Mouse (Mus musculus): Measurements from ENCODE around the gene Foxc2. TPM values are rescaled to one million over a fixed set of nuclear protein-coding genes. Genes with fewer than 3 reads are reported as not detected.
A peak's percentile ranks its signal among the peaks of the same experiment; 100 is the strongest.

The Foxc2 gene
- polyA plus RNA-seq, 1 experiment from 2014 or later, result 0.48 TPM

GRCm38 (mm10) chr8:121080361-121081090 is 35.4 kb upstream of the Foxc2 start:
- Histone ChIP-seq H3K36me3 (ENCODE audit: control insufficient read depth, insufficient read depth) (no peaks in the 10 kb centered on the region), H3K9ac (ENCODE audit: low read depth, low read length) (peak overlapping the region; percentile 75), H3K27ac (ENCODE audit: low read depth, low read length) (peak overlapping the region; percentile 87), H3K9me3 (ENCODE audit: control insufficient read depth) (no peaks in the 10 kb centered on the region), H3K4me2 (replicated peaks; ENCODE audit: low read depth) (peak overlapping the region; percentile 84), H3K4me1 (replicated peaks; ENCODE audit: control insufficient read depth, insufficient read depth, low read length) (no peaks in the 10 kb centered on the region), H3K4me3 (ENCODE audit: low read depth, low read length) (peak overlapping the region; percentile 65), H3K27me3 (replicated peaks; ENCODE audit: control insufficient read depth, insufficient read depth, low read length) (peaks cover 94% of the 10 kb centered on the region)
- under 1% methylated on average over 49 of the region's 49 CpGs for WGBS
- no peak for ATAC-seq
- TF ChIP-seq CTCF (IDR thresholded peaks at IDR 0.05; ENCODE audit: low read depth), result no peak

- 7% methylated on average over 7 of the region's 7 CpGs for WGBS
- TF ChIP-seq CTCF (IDR thresholded peaks at IDR 0.05; ENCODE audit: low read depth), result no peak
- ATAC-seq, result no peak
Observed at GRCm38 (mm10) chr8:121081398-121081797, 34.6 kb upstream of the Foxc2 start.

GRCm38 (mm10) chr8:121082218-121083092 is 33.5 kb upstream of the Foxc2 start:
- no peak for ATAC-seq
- Histone ChIP-seq H3K4me2 (replicated peaks; ENCODE audit: low read depth) (peak overlapping the region; percentile 84), H3K27ac (ENCODE audit: low read depth, low read length) (peak overlapping the region; percentile 87), H3K4me3 (ENCODE audit: low read depth, low read length) (peak overlapping the region; percentile 65), H3K9ac (ENCODE audit: low read depth, low read length) (peak overlapping the region; percentile 75), H3K36me3 (ENCODE audit: control insufficient read depth, insufficient read depth) (no peaks in the 10 kb centered on the region), H3K27me3 (replicated peaks; ENCODE audit: control insufficient read depth, insufficient read depth, low read length) (peaks cover 91% of the 10 kb centered on the region), H3K4me1 (replicated peaks; ENCODE audit: control insufficient read depth, insufficient read depth, low read length) (no peaks in the 10 kb centered on the region), H3K9me3 (ENCODE audit: control insufficient read depth) (no peaks in the 10 kb centered on the region)
- TF ChIP-seq CTCF (IDR thresholded peaks at IDR 0.05; ENCODE audit: low read depth), result no peak
- 1% methylated on average over 54 of the region's 57 CpGs for WGBS

More at GRCm38 (mm10) chr8:121081398-121081797, 34.6 kb upstream of the Foxc2 start:
- Histone ChIP-seq H3K9me3 (ENCODE audit: control insufficient read depth) (no peaks in the 10 kb centered on the region), H3K4me3 (ENCODE audit: low read depth, low read length) (peak overlapping the region; percentile 65), H3K27me3 (replicated peaks; ENCODE audit: control insufficient read depth, insufficient read depth, low read length) (peaks cover 96% of the 10 kb centered on the region), H3K36me3 (ENCODE audit: control insufficient read depth, insufficient read depth) (no peaks in the 10 kb centered on the region), H3K4me2 (replicated peaks; ENCODE audit: low read depth) (peak overlapping the region; percentile 84), H3K4me1 (replicated peaks; ENCODE audit: control insufficient read depth, insufficient read depth, low read length) (no peaks in the 10 kb centered on the region), H3K27ac (ENCODE audit: low read depth, low read length) (peak overlapping the region; percentile 87), H3K9ac (ENCODE audit: low read depth, low read length) (peak overlapping the region; percentile 75)

DNA sequence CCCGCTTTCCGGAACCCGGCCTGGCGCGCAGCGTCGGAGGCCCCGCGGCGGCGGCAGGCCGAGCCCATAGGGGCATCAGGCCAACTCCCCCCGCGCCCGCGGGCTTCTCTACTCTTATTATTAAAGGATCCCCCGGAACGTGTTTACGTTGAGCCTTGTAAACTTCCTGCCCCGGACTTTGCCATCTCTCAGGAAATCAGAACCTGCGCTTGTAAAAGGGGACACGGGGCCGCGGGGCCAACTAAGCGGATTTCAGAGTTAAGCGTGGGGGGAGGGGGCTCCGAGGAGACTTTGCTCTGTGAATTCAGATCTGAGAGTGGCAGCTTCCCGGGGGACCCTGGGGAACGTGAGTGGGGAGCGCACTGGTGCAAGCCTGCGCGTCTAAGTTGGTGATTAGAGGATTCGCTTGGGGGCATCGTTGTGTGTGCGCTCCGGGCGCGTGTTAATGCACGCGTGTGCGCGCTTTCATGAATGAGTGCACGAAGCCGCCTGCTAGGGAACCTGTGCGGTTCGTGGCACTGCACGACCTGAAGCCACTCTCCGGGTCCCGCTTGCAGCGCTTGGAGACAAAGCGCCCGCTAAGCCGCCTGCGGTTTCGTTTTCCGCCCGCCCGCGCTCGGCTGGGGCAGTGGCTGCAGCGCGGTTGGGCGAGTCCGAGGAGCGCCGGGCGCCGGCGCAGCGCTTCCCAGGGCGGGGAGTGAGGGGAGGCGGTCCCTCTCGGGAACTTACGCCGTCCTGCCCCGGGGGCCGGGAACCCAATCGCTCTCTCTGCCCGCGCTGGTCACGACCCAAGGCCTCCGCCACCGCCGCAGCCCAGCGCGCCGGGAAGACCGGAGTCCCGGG is 32.7 kb upstream of the Foxc2 start:
- no peaks in the 10 kb centered on the region for H3K9me3 ChIP-seq (ENCODE audit: control insufficient read depth)
- under 1% methylated on average over 89 of the region's 89 CpGs for WGBS
- no peaks in the 10 kb centered on the region for H3K4me1 ChIP-seq (replicated peaks; ENCODE audit: control insufficient read depth, insufficient read depth, low read length)
- peak overlapping the region; percentile 87 for H3K27ac ChIP-seq (ENCODE audit: low read depth, low read length)
- peak overlapping the region; percentile 65 for H3K4me3 ChIP-seq (ENCODE audit: low read depth, low read length)
- H3K36me3 ChIP-seq (ENCODE audit: control insufficient read depth, insufficient read depth), result no peaks in the 10 kb centered on the region
- H3K9ac ChIP-seq (ENCODE audit: low read depth, low read length), result peak overlapping the region; percentile 75
- peak overlapping the region; percentile 84 for H3K4me2 ChIP-seq (replicated peaks; ENCODE audit: low read depth)
- peaks cover 86% of the 10 kb centered on the region for H3K27me3 ChIP-seq (replicated peaks; ENCODE audit: control insufficient read depth, insufficient read depth, low read length)
- TF ChIP-seq CTCF (IDR thresholded peaks at IDR 0.05; ENCODE audit: low read depth), result no peak
- peak; percentile 56 for ATAC-seq

DNA sequence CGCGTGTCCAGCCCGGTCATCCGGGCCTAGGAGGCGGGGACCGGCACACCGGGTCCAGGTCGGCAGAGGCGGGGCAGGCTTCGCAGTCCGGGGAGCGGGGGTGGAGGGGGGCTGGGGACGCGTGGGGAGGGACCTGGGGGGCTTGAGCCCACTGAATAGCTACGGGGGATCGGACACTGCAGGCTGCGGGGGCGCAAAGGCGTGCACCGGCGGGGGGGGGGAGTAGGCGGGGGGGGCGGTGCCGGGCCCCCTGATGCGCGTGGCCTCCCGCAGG is 32.1 kb upstream of the Foxc2 start:
- no peaks in the 10 kb centered on the region for H3K36me3 ChIP-seq (ENCODE audit: control insufficient read depth, insufficient read depth)

More for the DNA sequence above, 32.1 kb upstream of the Foxc2 start:
- H3K27me3 ChIP-seq (replicated peaks; ENCODE audit: control insufficient read depth, insufficient read depth, low read length), result peaks cover 87% of the 10 kb centered on the region
- H3K27ac ChIP-seq (ENCODE audit: low read depth, low read length), result peak overlapping the region; percentile 87
- H3K4me1 ChIP-seq (replicated peaks; ENCODE audit: control insufficient read depth, insufficient read depth, low read length), result no peaks in the 10 kb centered on the region
- peak overlapping the region; percentile 75 for H3K9ac ChIP-seq (ENCODE audit: low read depth, low read length)
- 0% methylated on average over 10 of the region's 27 CpGs for WGBS
- no peak for TF ChIP-seq CTCF (IDR thresholded peaks at IDR 0.05; ENCODE audit: low read depth)
- no peak; the same call in 1 of the 2 replicates for ATAC-seq
- peak overlapping the region; percentile 84 for H3K4me2 ChIP-seq (replicated peaks; ENCODE audit: low read depth)
- H3K4me3 ChIP-seq (ENCODE audit: low read depth, low read length), result peak overlapping the region; percentile 65
- H3K9me3 ChIP-seq (ENCODE audit: control insufficient read depth), result no peaks in the 10 kb centered on the region
